In genomic region chr3:108085721-108086469, GRCm38 (mm10) we compare ENCODE assay signal across 8 mouse cellular contexts. TPM values are rescaled to one million over a fixed set of nuclear protein-coding genes. Genes with fewer than 3 reads are reported as not detected.
DNase-seq lines count a peak whose midpoint lies in the region; ATAC-seq lines count a peak whose summit lies in the region.

No protein-coding gene starts in this region.

- peak overlapping the region; percentile 75 for H3K9ac ChIP-seq in intestine, embryonic 15.5 days
- H3K9ac ChIP-seq in limb, embryonic 12.5 days (replicated peaks), result peak overlapping the region; percentile 76
- peak overlapping the region; percentile 64 for H3K9ac ChIP-seq in midbrain, embryonic 11.5 days (ENCODE audit: low read length)

- H3K9me3 ChIP-seq in intestine, embryonic 15.5 days, result no peaks in the 10 kb centered on the region
- H3K9me3 ChIP-seq in limb, embryonic 12.5 days, result no peaks in the 10 kb centered on the region
- H3K9me3 ChIP-seq in midbrain, embryonic 11.5 days (ENCODE audit: control insufficient read depth, low read length), result no peaks in the 10 kb centered on the region

- H3K36me3 ChIP-seq in intestine, embryonic 15.5 days, result no peaks in the 10 kb centered on the region
- H3K36me3 ChIP-seq in limb, embryonic 12.5 days, result no peaks in the 10 kb centered on the region
- no peaks in the 10 kb centered on the region for H3K36me3 ChIP-seq in midbrain, embryonic 11.5 days (ENCODE audit: control insufficient read depth, insufficient read depth, low read length)

- H3K27ac ChIP-seq in intestine, embryonic 15.5 days, result peak overlapping the region; percentile 96
- H3K27ac ChIP-seq in limb, embryonic 12.5 days, result peak overlapping the region; percentile 88
- H3K27ac ChIP-seq in midbrain, embryonic 11.5 days (ENCODE audit: low read depth, low read length), result peak overlapping the region; percentile 84

- peak overlapping the region; percentile 73 for H3K4me3 ChIP-seq in intestine, embryonic 15.5 days (replicated peaks)
- peak overlapping the region; percentile 68 for H3K4me3 ChIP-seq in limb, embryonic 12.5 days (replicated peaks)
- peak overlapping the region; percentile 49 for H3K4me3 ChIP-seq in midbrain, embryonic 11.5 days (ENCODE audit: low read depth, low read length)

- WGBS in intestine, embryonic 15.5 days, result under 1% methylated on average over 31 of the region's 31 CpGs
- WGBS in limb, embryonic 12.5 days, result under 1% methylated on average over 31 of the region's 31 CpGs
- under 1% methylated on average over 31 of the region's 31 CpGs for WGBS in midbrain, embryonic 11.5 days

- peak; percentile 37 for ATAC-seq in common myeloid progenitor, adult 5-6 weeks (replicated peaks; ENCODE audit: low read depth, poor library complexity, severe bottlenecking)
- ATAC-seq in granulocyte monocyte progenitor cell, adult 5-6 weeks (replicated peaks; ENCODE audit: poor library complexity, severe bottlenecking), result peak; percentile 33
- ATAC-seq in intestine, embryonic 15.5 days, result peak; percentile 82
- ATAC-seq in limb, embryonic 12.5 days (ENCODE audit: insufficient number of reproducible peaks, insufficient read depth, low FRiP score, low TSS enrichment, low read depth), result peak; percentile 28
- ATAC-seq in midbrain, embryonic 11.5 days (ENCODE audit: low FRiP score), result peak; percentile 74

- H3K27me3 ChIP-seq in intestine, embryonic 15.5 days (replicated peaks), result no peaks in the 10 kb centered on the region
- no peaks in the 10 kb centered on the region for H3K27me3 ChIP-seq in limb, embryonic 12.5 days
- H3K27me3 ChIP-seq in midbrain, embryonic 11.5 days (ENCODE audit: control insufficient read depth, insufficient read depth, low read length), result no peaks in the 10 kb centered on the region; the same call in 1 of the 2 replicates

- H3K4me2 ChIP-seq in intestine, embryonic 15.5 days (replicated peaks), result peak overlapping the region; percentile 97
- peak overlapping the region; percentile 99 for H3K4me2 ChIP-seq in limb, embryonic 12.5 days
- H3K4me2 ChIP-seq in midbrain, embryonic 11.5 days, result peak overlapping the region; percentile 76

- peak; percentile 33 for DNase-seq in right cerebral cortex, postnatal 4 days
- DNase-seq in right cerebral cortex, postnatal 36 days (ENCODE audit: low spot score in 2 of 2), result no peak
- DNase-seq in midbrain, embryonic 11.5 days (ENCODE audit: low spot score, missing footprints), result peak; percentile 94
- peak; percentile 82 for DNase-seq in testis, postnatal 10 days (ENCODE audit: low spot score)

- peaks cover 52% of the 10 kb centered on the region for H3K4me1 ChIP-seq in intestine, embryonic 15.5 days (replicated peaks)
- peaks cover 62% of the 10 kb centered on the region for H3K4me1 ChIP-seq in limb, embryonic 12.5 days (replicated peaks)
- H3K4me1 ChIP-seq in midbrain, embryonic 11.5 days (ENCODE audit: control insufficient read depth, insufficient read depth, low read length), result peaks cover 28% of the 10 kb centered on the region

RNA-seq across cellular contexts. Expression of gene Ampd2, which starts 0.6 kb away (rescaled TPM):
- 35.3 and 36.7 TPM in 2 replicates for total RNA-seq in common myeloid progenitor, adult 5-6 weeks (2017)
- 126 and 158 TPM in 2 replicates for total RNA-seq in granulocyte monocyte progenitor cell, adult 5-6 weeks (2014; fragmentation: Nextera tagmentation)
- 54.6 and 69.6 TPM in 2 replicates for total RNA-seq in granulocyte monocyte progenitor cell, adult 5-6 weeks (2017)
- 49.9 and 53.6 TPM in 2 replicates for polyA plus RNA-seq in intestine, embryonic 15.5 days (2015; fragmentation: Nextera tagmentation; extraction: Ambion mirVana)
- 51.5 and 51.7 TPM in 2 replicates for polyA plus RNA-seq in limb, embryonic 12.5 days (2016; fragmentation: Nextera tagmentation; extraction: Ambion mirVana)
- 31.2 and 37.0 TPM in 2 replicates for polyA plus RNA-seq in midbrain, embryonic 11.5 days (2014; fragmentation: Nextera tagmentation; extraction: Ambion mirVana)

RNA-seq across cellular contexts. Expression of gene Gnat2, which starts 6.7 kb away (rescaled TPM):
- total RNA-seq in common myeloid progenitor, adult 5-6 weeks (2017), result 5.2 TPM in 1 of 2 replicates, not detected in the other
- 1.9 and 2.2 TPM in 2 replicates for total RNA-seq in granulocyte monocyte progenitor cell, adult 5-6 weeks (2014; fragmentation: Nextera tagmentation)
- total RNA-seq in granulocyte monocyte progenitor cell, adult 5-6 weeks (2017), result 2.5 TPM in 1 of 2 replicates, not detected in the other
- 1.9 and 2.8 TPM in 2 replicates for polyA plus RNA-seq in intestine, embryonic 15.5 days (2015; fragmentation: Nextera tagmentation; extraction: Ambion mirVana)
- 0.55 and 0.69 TPM in 2 replicates for polyA plus RNA-seq in limb, embryonic 12.5 days (2016; fragmentation: Nextera tagmentation; extraction: Ambion mirVana)
- polyA plus RNA-seq in midbrain, embryonic 11.5 days (2014; fragmentation: Nextera tagmentation; extraction: Ambion mirVana), result 0.30 and 0.90 TPM in 2 replicates

RNA-seq across cellular contexts. Expression of gene Gstm4, which starts 41.2 kb away (rescaled TPM):
- 8.1 and 9.0 TPM in 2 replicates for total RNA-seq in common myeloid progenitor, adult 5-6 weeks (2017)
- 21.7 and 31.2 TPM in 2 replicates for total RNA-seq in granulocyte monocyte progenitor cell, adult 5-6 weeks (2014; fragmentation: Nextera tagmentation)
- 16.3 and 35.5 TPM in 2 replicates for total RNA-seq in granulocyte monocyte progenitor cell, adult 5-6 weeks (2017)
- 33.0 and 33.9 TPM in 2 replicates for polyA plus RNA-seq in intestine, embryonic 15.5 days (2015; fragmentation: Nextera tagmentation; extraction: Ambion mirVana)
- polyA plus RNA-seq in limb, embryonic 12.5 days (2016; fragmentation: Nextera tagmentation; extraction: Ambion mirVana), result 16.3 and 17.4 TPM in 2 replicates
- polyA plus RNA-seq in midbrain, embryonic 11.5 days (2014; fragmentation: Nextera tagmentation; extraction: Ambion mirVana), result 15.2 and 15.8 TPM in 2 replicates

Comparison
In these comparisons a context has a peak if more than half of its experiments do, and no peak if none do; other contexts are left out.
1. DNase-seq: peak in right cerebral cortex, postnatal 4 days (single experiment), midbrain, embryonic 11.5 days (single experiment) and testis, postnatal 10 days (single experiment); none in right cerebral cortex, postnatal 36 days (0 of 2).
2. ATAC-seq: peak in every context shown above with its lines; median percentile 82 in intestine, embryonic 15.5 days; 74 in midbrain, embryonic 11.5 days; 37 in common myeloid progenitor, adult 5-6 weeks; 33 in granulocyte monocyte progenitor cell, adult 5-6 weeks; 28 in limb, embryonic 12.5 days.
3. Peak in every context shown above with its lines, with median percentiles within 50 percentile points of each other: H3K27ac ChIP-seq, H3K4me2 ChIP-seq, H3K4me3 ChIP-seq and H3K9ac ChIP-seq.